In the genomic region with DNA sequence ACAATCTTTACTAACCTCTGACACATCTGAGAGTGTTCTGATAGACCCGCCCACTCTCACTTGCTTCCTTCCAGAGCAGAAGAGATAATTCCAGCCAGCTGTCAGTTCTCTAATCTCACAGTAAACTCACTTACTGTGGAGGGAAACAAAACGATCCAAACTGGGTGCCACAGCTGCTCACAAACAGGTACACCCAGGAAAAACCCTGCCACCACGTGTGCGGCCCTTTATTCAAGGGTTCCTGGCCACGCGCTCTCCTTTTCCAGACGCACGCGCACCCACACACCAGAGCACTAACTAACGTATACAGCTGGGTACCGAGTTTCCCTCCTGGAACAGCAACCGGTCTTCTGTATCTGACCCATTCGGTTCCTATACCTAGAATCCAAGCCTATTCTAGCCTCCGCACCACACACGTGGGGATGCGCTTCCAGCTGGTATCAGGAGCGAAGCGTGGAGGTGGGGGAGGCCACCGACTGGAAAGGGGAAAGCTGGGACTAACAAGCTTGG, we compare ENCODE assay signal across 8 mouse cellular contexts. TPM values are rescaled to one million over a fixed set of nuclear protein-coding genes. Genes with fewer than 3 reads are reported as not detected.
DNase-seq lines count a peak whose midpoint lies in the region; ATAC-seq and TF ChIP-seq lines count a peak whose summit lies in the region.

No protein-coding gene starts in this region.

- no peaks in the 10 kb centered on the region for H3K27me3 ChIP-seq in C2C12 (ENCODE audit: control insufficient read depth, insufficient read depth, insufficient read length)
- peaks cover 89% of the 10 kb centered on the region for H3K27me3 ChIP-seq in embryonic facial prominence, embryonic 10.5 days (replicated peaks; ENCODE audit: low read depth, poor library complexity, severe bottlenecking)

- ATAC-seq in megakaryocyte progenitor cell, adult 5-6 weeks (replicated peaks; ENCODE audit: poor library complexity): peak; percentile 18
- ATAC-seq in monocyte, adult 5-6 weeks (replicated peaks; ENCODE audit: insufficient number of reproducible peaks, low FRiP score, low TSS enrichment, poor library complexity, severe bottlenecking): no peak

- peaks cover 39% of the 10 kb centered on the region for H3K79me3 ChIP-seq in C2C12 (ENCODE audit: low read depth)

- no peak for DNase-seq in gastrocnemius, adult 2 months
- DNase-seq in gastrocnemius, postnatal 4 days (ENCODE audit: low spot score in 2 of 2): no peak
- DNase-seq in embryonic facial prominence, embryonic 10.5 days (ENCODE audit: low spot score): no peak
- DNase-seq in induced T-regulatory cell, adult 2 months (ENCODE audit: low read depth): peak; percentile 62
- DNase-seq in thymus, postnatal 25 days: peak; percentile 18

- H3ac ChIP-seq in C2C12 (ENCODE audit: control insufficient read depth, insufficient read length, low read depth): peak overlapping the region; percentile 85

- peaks cover 9% of the 10 kb centered on the region for H3K36me3 ChIP-seq in C2C12 (ENCODE audit: control insufficient read depth, insufficient read depth)
- no peaks in the 10 kb centered on the region for H3K36me3 ChIP-seq in embryonic facial prominence, embryonic 10.5 days (replicated peaks)

- H3K79me2 ChIP-seq in C2C12 (ENCODE audit: control insufficient read depth, insufficient read depth): peaks cover 61% of the 10 kb centered on the region

- WGBS in embryonic facial prominence, embryonic 10.5 days: 2% methylated on average over 19 of the region's 19 CpGs

- intact Hi-C loops in gastrocnemius, adult 2 months (cut with DNase I): loop anchor here (1.0 kb wide), 1 partner anchor 70 kb away; no protein-coding TSS in a partner anchor

- peak overlapping the region; percentile 95 for H3K27ac ChIP-seq in gastrocnemius, adult 2 months
- H3K27ac ChIP-seq in embryonic facial prominence, embryonic 10.5 days (replicated peaks): 0 out of 2 replicates have a peak overlapping the region, but pooled peaks have one; percentile 2

- no peaks in the 10 kb centered on the region for H3K9me3 ChIP-seq in embryonic facial prominence, embryonic 10.5 days

- H3K4me1 ChIP-seq in embryonic facial prominence, embryonic 10.5 days: peaks cover 45% of the 10 kb centered on the region

- no peak for TF ChIP-seq CTCF in gastrocnemius, adult 2 months (IDR thresholded peaks at IDR 0.05)
- no peak for TF ChIP-seq CTCF in C2C12 (IDR thresholded peaks at IDR 0.05; ENCODE audit: control insufficient read depth, insufficient read depth, insufficient read length)

- peak overlapping the region; percentile 78 for H3K4me3 ChIP-seq in gastrocnemius, adult 2 months
- peak overlapping the region; percentile 63 for H3K4me3 ChIP-seq in C2C12 (ENCODE audit: insufficient read depth, poor library complexity, severe bottlenecking)
- H3K4me3 ChIP-seq in embryonic facial prominence, embryonic 10.5 days: peak overlapping the region; percentile 78

TF ChIP-seq in C2C12, 6 proteins besides CTCF, POLR2A, EP300 and RAD21:
- TF ChIP-seq USF1 (IDR thresholded peaks at IDR 0.05; ENCODE audit: low read depth) (no peak), MYOD1 (IDR thresholded peaks at IDR 0.05; ENCODE audit: control insufficient read depth, insufficient read length, low read depth) (no peak), MYOG (IDR thresholded peaks at IDR 0.05; ENCODE audit: control insufficient read depth, extremely low read depth, insufficient read length) (no peak), FOSL1 (IDR thresholded peaks at IDR 0.05; ENCODE audit: insufficient read depth, low read length, poor library complexity, severe bottlenecking) (no peak), MAX (IDR thresholded peaks at IDR 0.05) (no peak), CEBPB (IDR thresholded peaks at IDR 0.05; ENCODE audit: low read depth) (no peak)

RNA-seq across cellular contexts. Expression of a gene that starts 1.3 kb away (rescaled TPM):
- 1 to 10 TPM; 4.3 to 8.2 TPM for total RNA-seq in gastrocnemius, adult 2 months (2021)
- 1 to 10 TPM; 5.2 to 6.4 TPM for total RNA-seq in gastrocnemius, postnatal 4 days (2021)
- 10.3 TPM for polyA plus RNA-seq in C2C12 (2012; fragmentation: generic; extraction: Trizol)
- 0.10 and 0.40 TPM in 2 replicates for polyA plus RNA-seq in embryonic facial prominence, embryonic 10.5 days (2016; fragmentation: Nextera tagmentation; extraction: Ambion mirVana)
- total RNA-seq in megakaryocyte progenitor cell, adult 5-6 weeks (2015): 10.9 and 16.6 TPM in 2 replicates
- total RNA-seq in megakaryocyte progenitor cell, adult 5-6 weeks (2017): 6.1 and 10.3 TPM in 2 replicates
- total RNA-seq in monocyte, adult 5-6 weeks (2017): 19.6 to 26.1 TPM (median 20.8 TPM) in 3 replicates

Comparison
In these comparisons a context has a peak if more than half of its experiments do, and no peak if none do; other contexts are left out.
1. DNase-seq: peak in induced T-regulatory cell, adult 2 months (single experiment) and thymus, postnatal 25 days (single experiment); none in gastrocnemius, adult 2 months (single experiment), gastrocnemius, postnatal 4 days (0 of 2) and embryonic facial prominence, embryonic 10.5 days (single experiment).
2. Peak in every context shown above with its lines, with median percentiles within 50 percentile points of each other: H3K4me3 ChIP-seq.